Mouse (Mus musculus): Measurements from ENCODE around the gene Gm28041. TPM values are rescaled to one million over a fixed set of nuclear protein-coding genes. Genes with fewer than 3 reads are reported as not detected.
"Not testable (repeated sequence)": the region's sequence is repeated elsewhere in the genome, so short reads cannot be mapped to it uniquely, and the experiment has no call there.

The Gm28041 gene
- polyA plus RNA-seq (2017; shearing (Covaris generic)), result 1 to 10 TPM; 1.3 to 2.3 TPM

- peak; percentile 99 for ATAC-seq
Observed at GRCm38 (mm10) chr13:67375050-67375911, at the start of gene Gm28041, which contains the start of gene Zfp456. Gm28041 (minus strand) TSS chr13:67375733. Zfp456 (minus strand) TSS chr13:67375810.

GRCm38 (mm10) chr13:67422532-67422931 is 47.0 kb upstream of the Gm28041 start:
- not testable (repeated sequence) for ATAC-seq

- peak; percentile 86 for ATAC-seq
Observed at GRCm38 (mm10) chr13:67421207-67421857, 45.8 kb upstream of the Gm28041 start, which contains the start of gene Zfp459. Zfp459 (minus strand) TSS chr13:67421418.

GRCm38 (mm10) chr13:67420558-67421206 is 45.1 kb upstream of the Gm28041 start:
- ATAC-seq, result no peak

- no peak for ATAC-seq
Observed at GRCm38 (mm10) chr13:67416811-67417210, 41.3 kb upstream of the Gm28041 start.

- ATAC-seq, result no peak
Observed at GRCm38 (mm10) chr13:67415759-67416158, 40.2 kb upstream of the Gm28041 start.

GRCm38 (mm10) chr13:67413634-67414033 is 38.1 kb upstream of the Gm28041 start:
- ATAC-seq, result not testable (repeated sequence)

GRCm38 (mm10) chr13:67399183-67399903 is 23.8 kb upstream of the Gm28041 start, which contains the start of gene Zfp429:
Zfp429 (minus strand) TSS chr13:67399819.
- ATAC-seq, result peak; percentile 100

GRCm38 (mm10) chr13:67376255-67376654 is 722 bp upstream of the Gm28041 start:
- not testable (repeated sequence) for ATAC-seq

- ATAC-seq, result peak; percentile 95
Observed at GRCm38 (mm10) chr13:67360131-67360744, 15.3 kb downstream of the Gm28041 start, which contains the start of the genes Gm28044 and Zfp953. Gm28044 (minus strand) TSS chr13:67360536. Zfp953 (minus strand) TSS chr13:67360605.

- ATAC-seq, result no peak
Observed at GRCm38 (mm10) chr13:67351854-67352253, 23.7 kb downstream of the Gm28041 start.

- no peak for ATAC-seq
Observed at GRCm38 (mm10) chr13:67343422-67343821, 32.1 kb downstream of the Gm28041 start.

- ATAC-seq, result peak; percentile 15
Observed at GRCm38 (mm10) chr13:67332877-67333276, 42.7 kb downstream of the Gm28041 start.

- peak; percentile 99 for ATAC-seq
Observed at GRCm38 (mm10) chr13:67332019-67332724, 43.4 kb downstream of the Gm28041 start, which contains the start of gene Zfp595. Zfp595 (minus strand) TSS chr13:67332570.

GRCm38 (mm10) chr13:67306718-67307117 is 68.8 kb downstream of the Gm28041 start:
- ATAC-seq, result peak; percentile 11

GRCm38 (mm10) chr13:67305822-67306672 is 69.5 kb downstream of the Gm28041 start, which contains the start of gene Zfp457:
Zfp457 (minus strand) TSS chr13:67306485.
- ATAC-seq, result peak; percentile 97
